Mouse (Mus musculus) testis, adult 2 months (tissue): ENCODE measurements around the gene Kcnj9.

Experiments
- CTCF ChIP-seq: fragments of 200-500 bp; IDR thresholded peaks from 2 replicates; pipeline ENCODE4 v1.5.1; 2012; ENCODE audit warnings: low read depth, mild to moderate bottlenecking, inconsistent platforms, low read length, moderate library complexity; ENCODE audit not compliant: control insufficient read depth, insufficient read depth, insufficient replicate concordance
- POLR2A ChIP-seq: fragments of 200-500 bp; IDR thresholded peaks from 2 replicates; pipeline ENCODE4 v1.6.1; 2012; ENCODE audit warnings: low read depth, mild to moderate bottlenecking, inconsistent platforms, low read length, moderate library complexity; ENCODE audit not compliant: control insufficient read depth

GRCm38 (mm10) chr1:172309699-172310398, 19.3 kb downstream of the Kcnj9 start:
- TF ChIP-seq CTCF (peak; percentile 86; the same call in 1 of the 2 replicates), POLR2A (no peak)
